Mouse (Mus musculus) E14TG2a.4 (cell line): ENCODE results near the gene Elane.

Experiments used
- CTCF ChIP-seq: conservative IDR thresholded peaks from 2 replicates; pipeline ENCODE4 v1.5.1; 2014; ENCODE audit warnings: low read length
- NANOG ChIP-seq: IDR thresholded peaks from 2 replicates; pipeline ENCODE4 v1.6.1; 2014; ENCODE audit warnings: borderline replicate concordance, low read length, mixed read lengths
- POU5F1 ChIP-seq: IDR thresholded peaks from 2 replicates; pipeline ENCODE4 v1.6.1; 2014; ENCODE audit warnings: low read length, borderline replicate concordance

DNA sequence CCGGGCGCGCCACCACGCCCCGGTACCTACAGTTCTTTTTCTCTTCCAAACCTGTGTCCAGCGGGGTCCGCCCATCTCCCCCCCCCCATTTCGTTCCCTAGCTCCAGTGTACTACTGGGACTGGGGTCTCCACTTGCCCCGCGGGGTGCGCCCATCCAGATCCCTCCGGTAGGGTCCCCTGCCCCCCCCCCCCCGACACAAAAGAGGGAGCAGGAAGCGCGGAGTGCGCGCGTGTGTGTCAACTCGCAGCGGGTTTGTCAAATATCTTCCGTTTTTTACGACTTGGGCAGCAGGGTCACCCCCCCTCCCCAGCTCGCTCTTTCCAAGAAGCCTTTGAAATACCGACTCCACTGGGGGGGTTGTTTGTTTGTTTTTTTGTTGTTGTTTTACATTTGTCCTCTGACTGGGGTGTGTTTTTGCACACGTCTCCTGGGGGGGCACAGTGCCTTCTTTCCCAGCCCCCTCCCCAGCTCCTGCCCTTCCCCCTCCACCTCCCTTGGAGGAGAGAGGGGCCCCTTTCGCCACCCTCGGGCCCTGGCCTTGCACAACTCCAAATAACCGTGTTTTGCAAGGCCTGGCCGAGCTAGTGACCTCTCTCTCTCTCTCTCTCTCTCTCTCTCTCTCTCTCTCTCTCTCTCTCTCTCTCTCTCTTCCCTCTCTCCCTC, 42.1 kb downstream of the Elane start:
- no peak for TF ChIP-seq CTCF
- TF ChIP-seq NANOG = no peak
- no peak for TF ChIP-seq POU5F1
